Mouse (Mus musculus) retina, postnatal 7 days (tissue): ENCODE measurements at regions not wholly inside any gene's neighbourhood (a gene's known extent, or its start where the extent isn't known, plus 50 kb on each side); places are given as distances from the start of the nearest gene placed in this dataset.

ENCODE experiments used
- DNase-seq: peaks from one replicate; pipeline ENCODE4 v3.0.0-alpha.2; 2012; ENCODE audit warnings: low read depth, low spot score

GRCm38 (mm10) chr13:3708896-3709631 lies 75.2 kb downstream of the Asb13 start:
- no peak for DNase-seq
